Mouse (Mus musculus): ENCODE results near the gene Olfr559. TPM values are rescaled to one million over a fixed set of nuclear protein-coding genes. Genes with fewer than 3 reads are reported as not detected.

Olfr559 gene
- total and polyA plus RNA-seq, 2 experiments = not detected

GRCm38 (mm10) chr7:102718970-102719369 lies 8.3 kb downstream of the Olfr559 start, which contains the start of gene Olfr33:
Gene Olfr33, minus strand, starts transcription at chr7:102719070.
- Histone ChIP-seq H3K36me3 (ENCODE audit: control insufficient read depth, insufficient read depth, low read length) (no peaks in the 10 kb centered on the region), H3K27ac (replicated peaks; ENCODE audit: insufficient read depth, low read depth, low read length) (no peak within 1 kb of the TSS), H3K4me1 (ENCODE audit: control insufficient read depth, insufficient read depth, low read length) (no peaks in the 10 kb centered on the region), H3K9ac (ENCODE audit: low read depth, low read length) (no peak within 1 kb of the TSS), H3K79me2 (ENCODE audit: control insufficient read depth, insufficient read depth, low read length) (no peaks in the 10 kb centered on the region), H3K4me3 (ENCODE audit: insufficient read depth, low read depth, low read length) (no peak within 1 kb of the TSS), H3K27me3 (ENCODE audit: control insufficient read depth, insufficient read depth, low read length) (no peaks in the 10 kb centered on the region)
- WGBS = 22% methylated on average over 1 of the region's 1 CpGs
- TF ChIP-seq CTCF (IDR thresholded peaks at IDR 0.05; ENCODE audit: low read depth, low read length) (no peak), POLR2A (IDR thresholded peaks at IDR 0.05; ENCODE audit: extremely low read depth, insufficient read depth, low read length) (no peak)
- DNase-seq (ENCODE audit: extremely low read depth, low read depth, low spot score) = no peak

DNA sequence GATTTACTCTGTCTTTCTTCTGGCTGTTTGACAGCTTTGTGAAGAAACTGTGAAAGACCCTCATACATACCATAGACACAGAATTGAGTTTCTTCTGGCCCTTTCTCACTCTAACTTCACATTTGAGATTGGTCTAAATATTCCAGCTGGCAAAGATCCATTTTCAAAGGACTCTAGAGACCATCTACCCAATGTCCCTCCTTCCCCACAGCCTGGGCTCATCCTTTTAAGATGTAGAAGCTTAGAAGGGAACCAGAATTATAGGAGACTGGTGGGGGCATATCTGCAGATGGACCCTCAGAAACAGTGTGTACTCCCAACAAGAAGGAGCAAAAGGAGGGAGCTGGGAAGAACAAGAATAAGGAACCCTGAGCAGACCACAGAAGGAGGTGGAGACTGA lies 25.4 kb downstream of the Olfr559 start, which contains the start of gene Olfr558:
TSS of gene Olfr558 (plus strand) at position 301 of the 400 bp plus-strand sequence.
- no peaks in the 10 kb centered on the region for H3K4me1 ChIP-seq (ENCODE audit: control insufficient read depth, insufficient read depth, low read length)
- DNase-seq (ENCODE audit: extremely low read depth, low read depth, low spot score) = no peak
- H3K27me3 ChIP-seq (ENCODE audit: control insufficient read depth, insufficient read depth, low read length) = peaks cover under 1% of the 10 kb centered on the region; the same call in 1 of the 2 replicates
- no peak within 1 kb of the TSS for H3K4me3 ChIP-seq (ENCODE audit: insufficient read depth, low read depth, low read length)
- no peak within 1 kb of the TSS for H3K9ac ChIP-seq (ENCODE audit: low read depth, low read length)
- no peaks in the 10 kb centered on the region for H3K36me3 ChIP-seq (ENCODE audit: control insufficient read depth, insufficient read depth, low read length)
- no peaks in the 10 kb centered on the region for H3K79me2 ChIP-seq (ENCODE audit: control insufficient read depth, insufficient read depth, low read length)
- TF ChIP-seq CTCF (IDR thresholded peaks at IDR 0.05; ENCODE audit: low read depth, low read length) (no peak), POLR2A (IDR thresholded peaks at IDR 0.05; ENCODE audit: extremely low read depth, insufficient read depth, low read length) (no peak)
- H3K27ac ChIP-seq (replicated peaks; ENCODE audit: insufficient read depth, low read depth, low read length) = no peak within 1 kb of the TSS

GRCm38 (mm10) chr7:102698461-102698860 lies 28.8 kb downstream of the Olfr559 start:
- Histone ChIP-seq H3K27ac (replicated peaks; ENCODE audit: insufficient read depth, low read depth, low read length) (no peak overlapping the region), H3K4me3 (ENCODE audit: insufficient read depth, low read depth, low read length) (no peak overlapping the region), H3K79me2 (ENCODE audit: control insufficient read depth, insufficient read depth, low read length) (no peaks in the 10 kb centered on the region), H3K4me1 (ENCODE audit: control insufficient read depth, insufficient read depth, low read length) (no peaks in the 10 kb centered on the region), H3K9ac (ENCODE audit: low read depth, low read length) (no peak overlapping the region), H3K36me3 (ENCODE audit: control insufficient read depth, insufficient read depth, low read length) (no peaks in the 10 kb centered on the region), H3K27me3 (ENCODE audit: control insufficient read depth, insufficient read depth, low read length) (peaks cover 4% of the 10 kb centered on the region; the same call in 1 of the 2 replicates)
- no peak for DNase-seq (ENCODE audit: extremely low read depth, low read depth, low spot score)
- WGBS = 88% methylated on average over 7 of the region's 7 CpGs
- no peak for TF ChIP-seq CTCF (IDR thresholded peaks at IDR 0.05; ENCODE audit: low read depth, low read length)
- TF ChIP-seq POLR2A (IDR thresholded peaks at IDR 0.05; ENCODE audit: extremely low read depth, insufficient read depth, low read length) = no peak

GRCm38 (mm10) chr7:102695358-102696125 lies 31.7 kb downstream of the Olfr559 start, which contains the start of gene Olfr557:
Gene Olfr557, plus strand, starts transcription at chr7:102695910.
- 71% methylated on average over 5 of the region's 5 CpGs for WGBS
- Histone ChIP-seq H3K27ac (replicated peaks; ENCODE audit: insufficient read depth, low read depth, low read length) (no peak within 1 kb of the TSS), H3K27me3 (ENCODE audit: control insufficient read depth, insufficient read depth, low read length) (peaks cover 4% of the 10 kb centered on the region; the same call in 1 of the 2 replicates), H3K4me3 (ENCODE audit: insufficient read depth, low read depth, low read length) (no peak within 1 kb of the TSS), H3K4me1 (ENCODE audit: control insufficient read depth, insufficient read depth, low read length) (no peaks in the 10 kb centered on the region), H3K79me2 (ENCODE audit: control insufficient read depth, insufficient read depth, low read length) (no peaks in the 10 kb centered on the region), H3K36me3 (ENCODE audit: control insufficient read depth, insufficient read depth, low read length) (no peaks in the 10 kb centered on the region), H3K9ac (ENCODE audit: low read depth, low read length) (no peak within 1 kb of the TSS)
- peak; percentile 76 for TF ChIP-seq CTCF (IDR thresholded peaks at IDR 0.05; ENCODE audit: low read depth, low read length)
- no peak for TF ChIP-seq POLR2A (IDR thresholded peaks at IDR 0.05; ENCODE audit: extremely low read depth, insufficient read depth, low read length)
- peak; percentile 39 for DNase-seq (ENCODE audit: extremely low read depth, low read depth, low spot score)

DNA sequence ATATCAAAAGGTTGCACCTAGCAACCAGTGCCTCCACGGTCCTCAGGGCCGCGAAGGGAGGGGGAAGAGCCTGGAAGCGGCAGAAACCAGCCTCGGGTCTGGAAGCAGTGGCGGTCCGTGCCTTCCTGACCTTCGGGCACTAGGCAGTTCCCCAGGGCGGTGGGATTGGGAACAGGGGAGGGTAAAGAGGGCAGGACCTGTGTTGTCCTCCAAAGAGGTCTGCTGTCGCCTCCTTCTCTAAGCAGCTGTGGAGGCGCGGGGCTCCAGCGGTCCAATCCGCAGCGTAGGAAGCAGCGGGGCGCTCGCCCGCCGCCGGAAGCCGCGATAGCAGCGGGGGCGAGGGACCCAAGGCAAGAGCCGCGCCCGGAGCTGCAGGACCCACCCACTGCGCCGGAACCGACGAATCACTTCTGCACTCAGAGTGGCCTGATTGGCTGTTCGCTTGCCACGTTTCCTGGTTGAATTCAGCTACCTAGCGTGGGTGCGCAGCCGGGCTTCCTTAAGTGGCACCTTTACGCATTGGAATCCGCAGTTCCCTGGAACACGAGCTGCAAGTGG lies 40.3 kb downstream of the Olfr559 start, which contains the start of gene Trim68:
TSS of gene Trim68 (minus strand) at position 384 of the 558 bp plus-strand sequence.
- H3K4me3 ChIP-seq (ENCODE audit: insufficient read depth, low read depth, low read length) = peak within 1 kb of the TSS; percentile 61
- no peaks in the 10 kb centered on the region for H3K27me3 ChIP-seq (ENCODE audit: control insufficient read depth, insufficient read depth, low read length)
- WGBS = 1% methylated on average over 40 of the region's 40 CpGs
- H3K27ac ChIP-seq (replicated peaks; ENCODE audit: insufficient read depth, low read depth, low read length) = no peak within 1 kb of the TSS
- no peaks in the 10 kb centered on the region for H3K79me2 ChIP-seq (ENCODE audit: control insufficient read depth, insufficient read depth, low read length)
- H3K9ac ChIP-seq (ENCODE audit: low read depth, low read length) = peak within 1 kb of the TSS; percentile 62
- 0 out of 2 replicates have a peak, but pooled peaks have one; percentile 12 for TF ChIP-seq POLR2A (IDR thresholded peaks at IDR 0.05; ENCODE audit: extremely low read depth, insufficient read depth, low read length)
- no peak for TF ChIP-seq CTCF (IDR thresholded peaks at IDR 0.05; ENCODE audit: low read depth, low read length)
- H3K36me3 ChIP-seq (ENCODE audit: control insufficient read depth, insufficient read depth, low read length) = no peaks in the 10 kb centered on the region
- DNase-seq (ENCODE audit: extremely low read depth, low read depth, low spot score) = peak; percentile 67
- no peaks in the 10 kb centered on the region for H3K4me1 ChIP-seq (ENCODE audit: control insufficient read depth, insufficient read depth, low read length)

All from liver, adult 2 months (tissue).